Mouse (Mus musculus): Measurements from ENCODE around the gene Galnt12. TPM values are rescaled to one million over a fixed set of nuclear protein-coding genes. Genes with fewer than 3 reads are reported as not detected.

Galnt12 gene
- polyA plus RNA-seq, 1 experiment from 2014 or later, result 0.60 TPM

- 74% methylated on average over 6 of the region's 6 CpGs for WGBS (ENCODE audit: insufficient replicate concordance)
- H3K4me1 ChIP-seq (ENCODE audit: control insufficient read depth, low read depth, low read length), result no peaks in the 10 kb centered on the region
- no peaks in the 10 kb centered on the region for H3K36me3 ChIP-seq (ENCODE audit: control insufficient read depth, insufficient read depth)
- no peak overlapping the region for H3K4me2 ChIP-seq (ENCODE audit: low read depth, low read length)
- no peak overlapping the region for H3K27ac ChIP-seq (ENCODE audit: low read length)
- H3K4me3 ChIP-seq (ENCODE audit: low read depth, low read length), result no peak overlapping the region
- no peak overlapping the region for H3K9ac ChIP-seq (ENCODE audit: low read depth, low read length)
- no peaks in the 10 kb centered on the region for H3K9me3 ChIP-seq (replicated peaks; ENCODE audit: control insufficient read depth, low read length)
- H3K27me3 ChIP-seq (ENCODE audit: control insufficient read depth, insufficient read depth, low read depth, low read length), result peaks cover 42% of the 10 kb centered on the region
- no peak for ATAC-seq (ENCODE audit: low read depth)
Observed at GRCm38 (mm10) chr4:47055570-47056080, 36.1 kb upstream of the Galnt12 start.

- peak within 1 kb of the TSS; percentile 66 for H3K4me2 ChIP-seq (ENCODE audit: low read depth, low read length)
- peak within 1 kb of the TSS; percentile 57 for H3K4me3 ChIP-seq (ENCODE audit: low read depth, low read length)
- no peaks in the 10 kb centered on the region for H3K4me1 ChIP-seq (ENCODE audit: control insufficient read depth, low read depth, low read length)
- peak; percentile 76 for ATAC-seq (ENCODE audit: low read depth)
- H3K36me3 ChIP-seq (ENCODE audit: control insufficient read depth, insufficient read depth), result no peaks in the 10 kb centered on the region
- H3K9me3 ChIP-seq (replicated peaks; ENCODE audit: control insufficient read depth, low read length), result no peaks in the 10 kb centered on the region
- no peak within 1 kb of the TSS for H3K27ac ChIP-seq (ENCODE audit: low read length)
- peaks cover 39% of the 10 kb centered on the region for H3K27me3 ChIP-seq (ENCODE audit: control insufficient read depth, insufficient read depth, low read depth, low read length)
- under 1% methylated on average over 81 of the region's 86 CpGs for WGBS (ENCODE audit: insufficient replicate concordance)
- peak within 1 kb of the TSS; percentile 31; the same call in 1 of the 2 replicates for H3K9ac ChIP-seq (ENCODE audit: low read depth, low read length)
Observed at GRCm38 (mm10) chr4:47056791-47057509, 34.8 kb upstream of the Galnt12 start, which contains the start of gene Anks6. Gene Anks6 (minus strand): TSS chr4:47057427.

- H3K9me3 ChIP-seq (replicated peaks; ENCODE audit: control insufficient read depth, low read length), result no peaks in the 10 kb centered on the region
- H3K36me3 ChIP-seq (ENCODE audit: control insufficient read depth, insufficient read depth), result no peaks in the 10 kb centered on the region
- 25% methylated on average over 25 of the region's 25 CpGs for WGBS (ENCODE audit: insufficient replicate concordance)
- no peaks in the 10 kb centered on the region for H3K4me1 ChIP-seq (ENCODE audit: control insufficient read depth, low read depth, low read length)
- ATAC-seq (ENCODE audit: low read depth), result no peak
- H3K4me2 ChIP-seq (ENCODE audit: low read depth, low read length), result peak overlapping the region; percentile 66
- H3K27ac ChIP-seq (ENCODE audit: low read length), result no peak overlapping the region
- H3K27me3 ChIP-seq (ENCODE audit: control insufficient read depth, insufficient read depth, low read depth, low read length), result peaks cover 36% of the 10 kb centered on the region
- peak overlapping the region; percentile 57 for H3K4me3 ChIP-seq (ENCODE audit: low read depth, low read length)
- H3K9ac ChIP-seq (ENCODE audit: low read depth, low read length), result no peak overlapping the region
Observed at GRCm38 (mm10) chr4:47057510-47058325, 34.0 kb upstream of the Galnt12 start.

- ATAC-seq (ENCODE audit: low read depth), result no peak
Observed at GRCm38 (mm10) chr4:47060900-47061299, 30.8 kb upstream of the Galnt12 start.

GRCm38 (mm10) chr4:47075054-47075453 lies 16.7 kb upstream of the Galnt12 start:
- H3K27ac ChIP-seq (ENCODE audit: low read length), result no peak overlapping the region
- 8% methylated on average over 2 of the region's 2 CpGs for WGBS (ENCODE audit: insufficient replicate concordance)
- H3K36me3 ChIP-seq (ENCODE audit: control insufficient read depth, insufficient read depth), result no peaks in the 10 kb centered on the region
- no peaks in the 10 kb centered on the region for H3K9me3 ChIP-seq (replicated peaks; ENCODE audit: control insufficient read depth, low read length)
- H3K4me2 ChIP-seq (ENCODE audit: low read depth, low read length), result no peak overlapping the region
- no peak overlapping the region for H3K4me3 ChIP-seq (ENCODE audit: low read depth, low read length)
- no peak for ATAC-seq (ENCODE audit: low read depth)
- H3K9ac ChIP-seq (ENCODE audit: low read depth, low read length), result no peak overlapping the region
- H3K4me1 ChIP-seq (ENCODE audit: control insufficient read depth, low read depth, low read length), result no peaks in the 10 kb centered on the region
- H3K27me3 ChIP-seq (ENCODE audit: control insufficient read depth, insufficient read depth, low read depth, low read length), result no peaks in the 10 kb centered on the region

More at GRCm38 (mm10) chr4:47060900-47061299, 30.8 kb upstream of the Galnt12 start:
- H3K9me3 ChIP-seq (replicated peaks; ENCODE audit: control insufficient read depth, low read length), result no peaks in the 10 kb centered on the region
- no peak overlapping the region for H3K4me2 ChIP-seq (ENCODE audit: low read depth, low read length)
- no peak overlapping the region for H3K27ac ChIP-seq (ENCODE audit: low read length)
- no peaks in the 10 kb centered on the region for H3K36me3 ChIP-seq (ENCODE audit: control insufficient read depth, insufficient read depth)
- peaks cover 26% of the 10 kb centered on the region for H3K27me3 ChIP-seq (ENCODE audit: control insufficient read depth, insufficient read depth, low read depth, low read length)
- no peak overlapping the region for H3K9ac ChIP-seq (ENCODE audit: low read depth, low read length)
- H3K4me1 ChIP-seq (ENCODE audit: control insufficient read depth, low read depth, low read length), result no peaks in the 10 kb centered on the region
- no peak overlapping the region for H3K4me3 ChIP-seq (ENCODE audit: low read depth, low read length)
- WGBS (ENCODE audit: insufficient replicate concordance), result 19% methylated on average over 1 of the region's 1 CpGs

- H3K9ac ChIP-seq (ENCODE audit: low read depth, low read length), result no peak overlapping the region
- H3K4me3 ChIP-seq (ENCODE audit: low read depth, low read length), result no peak overlapping the region
- no peaks in the 10 kb centered on the region for H3K36me3 ChIP-seq (ENCODE audit: control insufficient read depth, insufficient read depth)
- no peaks in the 10 kb centered on the region for H3K9me3 ChIP-seq (replicated peaks; ENCODE audit: control insufficient read depth, low read length)
- no peak overlapping the region for H3K4me2 ChIP-seq (ENCODE audit: low read depth, low read length)
- H3K27me3 ChIP-seq (ENCODE audit: control insufficient read depth, insufficient read depth, low read depth, low read length), result no peaks in the 10 kb centered on the region
- H3K4me1 ChIP-seq (ENCODE audit: control insufficient read depth, low read depth, low read length), result no peaks in the 10 kb centered on the region
- no peak for ATAC-seq (ENCODE audit: low read depth)
- no peak overlapping the region for H3K27ac ChIP-seq (ENCODE audit: low read length)
- 44% methylated on average over 17 of the region's 17 CpGs for WGBS (ENCODE audit: insufficient replicate concordance)
Observed at GRCm38 (mm10) chr4:47079997-47080646, 11.6 kb upstream of the Galnt12 start.

- Histone ChIP-seq H3K4me1 (ENCODE audit: control insufficient read depth, low read depth, low read length) (no peaks in the 10 kb centered on the region), H3K36me3 (ENCODE audit: control insufficient read depth, insufficient read depth) (no peaks in the 10 kb centered on the region), H3K9ac (ENCODE audit: low read depth, low read length) (no peak overlapping the region), H3K27ac (ENCODE audit: low read length) (no peak overlapping the region), H3K9me3 (replicated peaks; ENCODE audit: control insufficient read depth, low read length) (no peaks in the 10 kb centered on the region), H3K27me3 (ENCODE audit: control insufficient read depth, insufficient read depth, low read depth, low read length) (no peaks in the 10 kb centered on the region), H3K4me3 (ENCODE audit: low read depth, low read length) (no peak overlapping the region), H3K4me2 (ENCODE audit: low read depth, low read length) (no peak overlapping the region)
- WGBS (ENCODE audit: insufficient replicate concordance), result 59% methylated on average over 4 of the region's 4 CpGs
- no peak for ATAC-seq (ENCODE audit: low read depth)
Observed at GRCm38 (mm10) chr4:47080647-47081010, 11.1 kb upstream of the Galnt12 start.

- 68% methylated on average over 7 of the region's 7 CpGs for WGBS (ENCODE audit: insufficient replicate concordance)
- no peaks in the 10 kb centered on the region for H3K27me3 ChIP-seq (ENCODE audit: control insufficient read depth, insufficient read depth, low read depth, low read length)
- ATAC-seq (ENCODE audit: low read depth), result no peak
- no peak overlapping the region for H3K4me2 ChIP-seq (ENCODE audit: low read depth, low read length)
- H3K9me3 ChIP-seq (replicated peaks; ENCODE audit: control insufficient read depth, low read length), result no peaks in the 10 kb centered on the region
- no peaks in the 10 kb centered on the region for H3K36me3 ChIP-seq (ENCODE audit: control insufficient read depth, insufficient read depth)
- no peak overlapping the region for H3K27ac ChIP-seq (ENCODE audit: low read length)
- no peak overlapping the region for H3K9ac ChIP-seq (ENCODE audit: low read depth, low read length)
- no peak overlapping the region for H3K4me3 ChIP-seq (ENCODE audit: low read depth, low read length)
- H3K4me1 ChIP-seq (ENCODE audit: control insufficient read depth, low read depth, low read length), result no peaks in the 10 kb centered on the region
Observed at GRCm38 (mm10) chr4:47083824-47084223, 7.9 kb upstream of the Galnt12 start.

Data from liver, embryonic 16.5 days (tissue).